Mouse (Mus musculus): ENCODE measurements around the gene Akap14. TPM values are rescaled to one million over a fixed set of nuclear protein-coding genes. Genes with fewer than 3 reads are reported as not detected.
"Not testable (repeated sequence)": the region's sequence is repeated elsewhere in the genome, so short reads cannot be mapped to it uniquely, and the experiment has no call there.

The Akap14 gene
- total RNA-seq (2015) (not detected in 2 replicates), total RNA-seq (2017) (not detected in 2 replicates)

DNA sequence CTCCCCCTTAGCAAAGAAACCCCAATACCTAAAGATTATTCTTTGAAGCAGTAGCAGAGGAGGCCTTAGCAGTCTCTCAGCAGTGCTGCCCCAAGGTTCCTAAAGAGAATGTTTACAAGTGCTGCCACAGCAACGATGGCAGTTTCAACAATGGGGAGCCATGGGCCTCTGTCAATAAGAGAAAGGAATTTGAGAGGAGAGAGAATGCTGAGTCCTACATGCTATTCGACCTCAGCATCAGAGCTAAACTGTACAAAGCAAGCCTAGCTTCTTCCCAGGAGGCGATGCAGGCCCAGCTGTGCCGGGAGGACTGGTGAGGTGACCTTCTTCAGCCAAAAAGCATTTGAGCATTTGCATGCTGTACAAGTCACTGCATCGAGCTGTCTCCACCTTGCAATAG, at the start of gene Akap14:
TSS of gene Akap14 (minus strand) at position 101 of the 400 bp plus-strand sequence.
- no peak for ATAC-seq (ENCODE audit: poor library complexity, severe bottlenecking)

DNA sequence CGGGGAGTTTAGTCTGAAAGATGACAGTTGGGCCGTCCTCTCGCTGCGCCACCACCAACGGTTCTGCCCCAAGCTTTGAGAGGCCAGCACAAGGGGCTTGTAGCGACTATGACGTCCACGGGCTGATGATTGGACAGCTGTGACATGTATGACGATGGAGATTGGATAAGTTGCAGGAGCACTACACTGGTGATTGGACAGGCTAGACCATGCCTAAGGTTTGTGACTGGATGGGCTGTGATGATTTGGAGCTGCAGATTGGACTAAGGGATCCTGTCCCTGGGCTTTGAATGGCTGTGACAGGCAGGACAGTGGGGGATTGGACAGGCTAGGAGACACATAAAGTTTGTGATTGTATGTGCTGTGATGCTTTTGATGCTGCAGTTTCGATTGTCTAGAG, 42.3 kb upstream of the Akap14 start, which contains the start of gene Gm9:
TSS of gene Gm9 (minus strand) at position 101 of the 400 bp plus-strand sequence.
- ATAC-seq (ENCODE audit: poor library complexity, severe bottlenecking): no peak

DNA sequence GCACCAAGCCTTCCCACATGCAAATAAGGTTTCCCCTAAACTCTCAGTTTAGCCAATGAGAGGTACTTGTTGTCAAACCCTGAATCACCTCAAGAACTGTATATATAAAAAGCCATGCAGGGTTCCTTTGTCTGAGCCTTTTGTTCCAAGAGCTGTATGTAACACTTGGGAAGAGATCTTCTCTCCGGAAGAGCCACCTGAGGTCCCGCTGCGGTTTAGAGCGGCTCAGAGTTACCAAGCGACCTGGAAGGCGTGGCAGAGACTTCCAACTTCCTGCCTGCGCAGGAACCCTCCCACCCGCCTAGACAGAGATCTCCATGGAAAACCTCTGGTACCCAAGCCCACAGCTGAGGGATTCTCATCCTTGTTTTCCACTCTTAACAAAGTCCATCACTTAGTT, 30.0 kb upstream of the Akap14 start:
- no peak for ATAC-seq (ENCODE audit: poor library complexity, severe bottlenecking)

DNA sequence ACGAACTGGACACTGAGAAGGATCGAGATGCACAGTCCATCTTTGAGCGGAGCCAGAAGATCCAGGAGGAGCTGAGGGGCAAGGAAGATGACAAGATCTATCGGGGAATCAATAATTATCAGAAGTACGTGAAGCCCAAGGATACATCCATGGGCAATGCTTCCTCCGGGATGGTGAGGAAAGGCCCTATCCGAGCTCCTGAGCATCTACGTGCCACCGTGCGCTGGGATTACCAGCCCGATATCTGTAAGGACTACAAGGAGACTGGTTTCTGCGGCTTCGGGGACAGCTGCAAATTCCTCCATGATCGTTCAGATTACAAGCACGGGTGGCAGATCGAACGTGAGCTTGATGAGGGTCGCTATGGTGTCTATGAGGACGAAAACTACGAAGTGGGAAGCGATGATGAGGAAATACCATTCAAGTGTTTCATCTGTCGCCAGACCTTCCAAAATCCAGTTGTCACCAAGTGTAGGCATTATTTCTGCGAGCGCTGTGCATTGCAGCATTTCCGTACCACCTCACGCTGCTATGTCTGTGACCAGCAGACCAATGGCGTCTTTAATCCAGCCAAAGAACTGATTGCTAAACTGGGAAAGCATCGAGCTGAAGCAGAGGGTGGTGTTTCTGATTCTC, 23.2 kb upstream of the Akap14 start:
- peak; percentile 63 for ATAC-seq (ENCODE audit: poor library complexity, severe bottlenecking)

DNA sequence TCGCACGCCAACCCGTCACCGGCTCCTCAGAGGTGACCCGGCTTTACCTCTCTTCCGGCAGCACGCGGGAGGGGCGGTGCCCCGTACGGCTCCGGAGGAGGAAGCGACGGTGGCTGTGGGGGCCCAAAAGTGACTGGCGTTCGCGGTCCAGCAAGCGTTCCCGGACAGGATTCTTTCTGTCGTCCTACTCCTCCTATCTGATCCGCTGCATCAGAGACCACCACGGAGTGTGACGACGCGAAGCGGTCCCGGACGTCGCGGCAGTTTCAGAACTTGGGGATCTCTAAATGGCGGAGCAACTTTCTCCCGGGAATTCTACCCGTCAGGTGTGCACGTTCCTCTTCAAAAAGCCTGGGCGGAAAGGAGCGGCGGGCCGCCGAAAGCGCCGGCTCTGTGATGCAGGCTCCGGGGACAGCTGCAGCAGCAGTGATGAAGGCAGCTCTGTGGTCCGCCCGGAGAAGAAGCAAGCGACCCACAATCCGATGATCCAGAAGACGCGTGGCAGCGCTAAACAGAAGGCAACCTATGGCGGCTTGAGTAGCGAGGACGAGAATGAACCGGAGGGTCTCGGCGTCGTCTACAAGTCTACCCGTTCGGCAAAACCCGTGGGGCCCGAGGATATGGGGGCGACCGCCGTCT, 22.6 kb upstream of the Akap14 start, which contains the start of the genes Ndufa1 and Rnf113a1:
TSS of gene Ndufa1 (minus strand) at position 59 of the 639 bp plus-strand sequence.
TSS of gene Rnf113a1 (plus strand) at position 141 of the 639 bp plus-strand sequence.
- peak; percentile 99 for ATAC-seq (ENCODE audit: poor library complexity, severe bottlenecking)

DNA sequence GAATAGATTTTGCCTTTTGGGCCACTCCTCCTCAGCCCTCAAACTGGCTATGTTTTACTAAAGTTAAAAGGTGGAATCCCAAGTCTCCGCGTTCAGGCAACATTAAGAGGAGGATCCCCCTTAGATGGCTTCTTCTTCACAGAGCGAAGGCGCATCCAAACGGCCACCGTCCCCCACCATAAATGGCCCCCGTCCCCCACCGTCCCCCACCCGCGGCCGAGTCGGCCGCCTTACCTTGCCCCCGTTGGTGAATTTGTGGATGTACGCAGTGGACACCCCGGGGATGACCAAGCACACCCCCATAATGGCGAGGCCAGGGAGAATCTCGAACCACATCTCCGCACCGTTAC, 22.1 kb upstream of the Akap14 start:
- no peak for ATAC-seq (ENCODE audit: poor library complexity, severe bottlenecking)

DNA sequence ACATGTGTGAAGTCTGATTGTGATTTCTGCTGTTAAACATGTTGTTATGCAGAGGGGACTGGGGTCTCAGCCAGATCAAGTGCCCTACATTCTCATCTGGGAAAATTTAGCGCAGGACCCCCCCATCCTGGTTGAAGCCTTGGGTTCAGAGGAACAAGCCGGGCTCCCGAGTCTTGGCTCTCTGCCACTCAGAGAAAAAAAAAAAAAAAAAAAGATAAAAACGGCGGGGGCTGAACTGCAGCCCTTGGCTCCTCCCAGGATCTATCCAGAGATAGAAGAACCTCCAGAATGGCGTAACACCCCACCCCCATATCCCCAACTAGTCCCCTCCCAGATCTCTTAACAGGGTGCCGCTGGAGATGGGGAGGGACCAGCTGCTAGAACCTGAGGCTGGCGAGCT, 15.8 kb upstream of the Akap14 start:
- not testable (repeated sequence) for ATAC-seq (ENCODE audit: poor library complexity, severe bottlenecking)

DNA sequence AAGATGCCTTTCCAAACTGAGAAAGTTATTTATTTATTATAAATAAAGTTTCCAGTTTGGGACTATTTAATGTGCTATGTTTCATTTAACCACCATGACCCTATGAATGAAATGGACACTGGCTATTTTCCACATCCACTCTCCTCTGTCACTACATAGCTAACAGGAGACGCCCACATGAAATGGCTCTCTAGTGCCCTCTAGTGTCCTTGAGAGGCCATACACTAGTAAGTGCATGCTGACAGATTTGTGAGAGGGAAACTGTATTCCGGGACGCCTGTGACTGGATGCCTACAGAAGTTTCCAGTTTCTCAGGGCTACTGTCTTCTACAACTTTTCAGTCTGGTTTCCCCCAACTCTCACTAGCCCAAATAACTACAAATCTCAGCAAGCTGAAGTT, 1.6 kb downstream of the Akap14 start:
- peak; percentile 80 for ATAC-seq (ENCODE audit: poor library complexity, severe bottlenecking)

DNA sequence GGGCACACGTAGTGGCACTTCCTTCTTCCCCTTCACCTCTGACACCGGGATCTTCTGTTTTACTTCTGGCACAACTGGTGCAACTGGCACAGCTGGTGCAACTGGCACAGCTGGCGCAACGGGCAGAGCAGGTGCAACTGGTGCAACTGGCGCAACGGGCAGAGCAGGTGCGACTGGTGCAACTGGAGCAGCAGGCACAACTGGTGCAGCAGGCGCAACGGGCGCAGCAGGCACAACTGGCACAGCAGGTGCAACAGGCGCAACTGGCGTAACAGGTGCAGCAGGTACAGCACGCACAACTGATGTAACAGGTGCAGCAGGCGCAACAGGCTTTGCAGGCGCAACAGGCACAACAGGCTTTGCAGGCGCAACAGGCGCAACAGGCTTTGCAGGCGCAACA, 5.5 kb downstream of the Akap14 start:
- no peak for ATAC-seq (ENCODE audit: poor library complexity, severe bottlenecking)

DNA sequence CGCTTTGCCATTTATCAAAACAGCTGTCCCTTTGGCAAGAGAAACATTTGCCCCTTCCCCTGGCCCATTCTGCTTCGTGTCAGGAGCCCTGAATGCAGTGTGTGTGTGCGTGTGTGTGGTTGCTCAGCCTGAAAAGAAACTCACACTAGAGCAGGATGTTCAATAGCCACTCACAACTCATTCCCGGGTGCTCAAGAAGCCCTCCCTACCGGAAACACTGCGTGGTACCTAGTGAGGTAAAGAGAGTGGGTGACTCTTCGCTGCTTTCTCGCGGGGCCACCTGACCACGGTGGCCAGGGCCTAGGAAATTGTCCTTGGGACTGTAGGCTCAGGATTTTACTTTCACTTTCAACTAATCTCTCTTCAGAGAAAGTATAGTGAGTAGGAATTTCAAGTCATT, 7.5 kb downstream of the Akap14 start:
- no peak for ATAC-seq (ENCODE audit: poor library complexity, severe bottlenecking)

DNA sequence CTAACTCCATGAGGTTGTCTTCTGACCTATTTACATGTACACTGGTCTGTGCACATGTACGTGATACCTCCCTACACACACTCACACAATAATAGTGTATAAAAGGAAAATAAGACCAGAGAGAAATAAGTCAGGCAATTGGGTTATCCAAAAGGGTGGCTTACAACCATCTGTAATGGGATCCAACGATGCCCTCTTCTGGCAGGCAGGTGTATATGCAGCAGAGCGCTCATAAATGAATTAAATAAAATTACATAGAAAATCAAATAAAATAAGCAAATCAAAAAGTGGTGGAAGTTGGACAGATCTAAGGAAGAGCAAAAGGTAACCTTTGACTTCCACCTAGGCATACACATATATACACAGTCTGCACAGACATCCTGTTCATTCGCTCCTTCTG, 10.8 kb downstream of the Akap14 start:
- ATAC-seq (ENCODE audit: poor library complexity, severe bottlenecking): no peak

DNA sequence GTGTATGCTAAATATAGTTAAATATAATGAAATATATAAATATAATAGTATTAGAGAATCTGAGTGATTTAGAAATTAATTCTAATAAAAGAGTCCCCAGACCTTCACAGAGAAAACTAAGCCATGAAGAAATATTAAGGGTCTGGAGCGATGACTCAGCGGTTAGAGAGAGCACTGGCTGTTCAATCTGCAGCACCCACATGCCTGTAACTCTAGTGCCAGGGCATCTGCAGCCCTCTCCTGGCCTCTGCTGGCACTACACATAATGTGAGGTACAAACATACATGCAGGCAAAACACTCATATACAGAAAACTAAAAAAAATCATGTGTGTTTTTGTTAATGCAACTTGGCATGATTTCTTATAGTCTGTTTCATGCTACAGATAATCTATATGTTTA, 23.7 kb downstream of the Akap14 start:
- peak; percentile 60; the same call in 1 of the 2 replicates for ATAC-seq (ENCODE audit: poor library complexity, severe bottlenecking)

DNA sequence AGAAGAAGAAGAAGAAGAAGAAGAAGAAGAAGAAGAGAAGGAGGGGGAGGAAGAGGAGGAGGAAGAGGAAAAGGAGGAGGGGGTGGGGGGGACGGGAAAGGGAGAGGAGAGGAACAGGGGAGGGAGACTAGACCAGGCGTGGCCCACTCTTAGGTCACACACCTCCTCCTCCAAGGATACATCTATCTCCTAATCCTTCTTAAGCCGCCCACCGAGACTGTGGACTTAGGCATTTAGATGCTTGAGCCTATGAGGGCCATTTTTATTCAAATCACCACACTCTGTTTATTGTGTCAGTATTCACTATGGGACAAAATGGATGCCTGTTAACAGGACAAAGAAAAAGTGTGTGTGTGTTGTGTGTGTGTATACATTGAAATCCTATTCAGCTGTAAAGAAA, 24.1 kb downstream of the Akap14 start:
- not testable (repeated sequence) for ATAC-seq (ENCODE audit: poor library complexity, severe bottlenecking)

DNA sequence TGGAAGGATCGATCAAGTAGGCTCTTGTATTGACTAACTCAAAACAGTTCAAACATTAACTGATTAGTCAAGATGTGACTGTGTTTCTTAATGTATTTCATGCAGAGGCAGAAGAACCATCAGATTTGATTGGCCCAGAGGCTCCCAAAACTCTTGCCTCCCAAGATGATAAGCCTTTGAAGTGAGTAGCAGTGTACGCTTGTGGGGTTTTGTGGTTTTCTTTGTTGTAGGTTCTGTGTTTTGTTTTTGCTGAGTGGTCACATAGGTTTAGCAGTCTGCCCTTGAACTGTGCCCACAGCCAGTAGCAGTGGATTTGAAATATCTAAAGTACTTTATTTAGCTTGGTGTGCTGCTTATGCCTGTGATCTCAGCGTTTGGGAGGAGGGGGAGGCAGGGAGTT, 26.9 kb downstream of the Akap14 start:
- no peak for ATAC-seq (ENCODE audit: poor library complexity, severe bottlenecking)

DNA sequence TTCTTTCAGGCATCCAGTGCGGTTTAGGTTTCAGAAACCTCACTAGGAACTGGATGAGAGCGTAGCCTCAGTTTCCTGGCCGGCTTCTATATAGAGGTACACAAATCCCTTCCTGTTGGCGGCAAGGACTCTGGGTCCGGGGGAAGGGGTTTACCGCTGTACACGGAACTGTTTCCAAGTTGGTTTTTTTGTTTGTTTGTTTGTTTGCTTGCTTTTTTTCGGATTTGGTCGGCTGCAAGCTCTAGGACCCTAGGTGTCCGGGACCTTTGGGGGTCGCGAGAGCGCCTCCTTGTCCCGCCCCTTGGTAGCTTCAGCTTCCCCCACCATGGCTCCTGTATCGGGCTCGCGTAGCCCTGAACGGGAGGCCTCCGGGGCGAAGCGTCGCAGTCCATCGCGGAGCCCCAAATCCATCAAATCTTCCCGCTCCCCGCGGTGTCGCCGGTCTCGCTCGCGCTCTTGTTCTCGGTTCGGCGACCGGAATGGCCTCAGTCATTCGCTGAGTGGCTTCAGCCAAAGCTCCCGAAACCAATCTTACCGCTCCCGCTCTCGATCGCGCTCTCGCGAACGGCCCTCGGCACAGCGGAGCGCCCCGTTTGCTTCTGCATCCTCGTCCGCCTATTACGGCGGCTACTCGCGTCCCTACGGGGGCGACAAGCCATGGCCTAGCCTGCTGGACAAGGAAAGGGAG, 41.8 kb downstream of the Akap14 start, which contains the start of gene Nkap:
TSS of gene Nkap (plus strand) at position 125 of the 688 bp plus-strand sequence.
- peak; percentile 99 for ATAC-seq (ENCODE audit: poor library complexity, severe bottlenecking)

DNA sequence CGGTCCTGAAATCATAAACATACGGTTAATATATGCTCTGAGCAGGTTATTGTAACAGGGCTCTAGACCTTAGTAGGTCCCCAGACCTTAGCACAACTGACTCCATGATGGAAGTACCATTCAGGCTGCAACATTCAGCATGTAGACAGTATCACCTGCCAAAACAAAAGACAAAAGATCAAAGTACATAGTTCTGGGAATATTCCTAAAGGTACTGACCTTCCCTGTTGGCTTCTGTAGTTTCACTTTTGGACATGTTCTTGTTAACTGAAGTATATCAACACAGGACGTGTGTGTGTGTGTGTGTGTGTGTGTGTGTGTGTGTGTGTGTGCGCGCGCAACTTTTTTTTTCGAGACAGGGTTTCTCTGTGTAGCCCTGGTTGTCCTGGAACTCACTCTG, 43.1 kb downstream of the Akap14 start:
- ATAC-seq (ENCODE audit: poor library complexity, severe bottlenecking): no peak

DNA sequence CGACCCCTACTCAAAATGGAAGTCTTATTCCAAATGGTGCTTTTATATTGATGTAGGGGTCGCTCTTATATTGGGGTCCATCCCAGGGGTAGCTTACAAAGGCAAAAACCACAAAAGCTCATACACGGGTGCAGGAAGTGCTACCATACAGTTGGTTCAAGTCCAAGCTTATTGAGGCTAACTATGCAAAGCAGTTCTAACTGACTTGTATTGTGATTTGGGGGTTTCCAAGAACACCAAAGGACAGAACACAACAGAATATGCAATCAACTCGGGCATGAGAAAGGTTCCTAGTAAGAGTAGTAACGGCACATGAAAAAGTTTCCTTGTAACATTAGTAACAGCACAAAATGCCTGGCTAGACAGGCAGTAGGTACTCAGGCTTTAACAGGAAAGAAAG, 48.4 kb downstream of the Akap14 start:
- no peak for ATAC-seq (ENCODE audit: poor library complexity, severe bottlenecking)

DNA sequence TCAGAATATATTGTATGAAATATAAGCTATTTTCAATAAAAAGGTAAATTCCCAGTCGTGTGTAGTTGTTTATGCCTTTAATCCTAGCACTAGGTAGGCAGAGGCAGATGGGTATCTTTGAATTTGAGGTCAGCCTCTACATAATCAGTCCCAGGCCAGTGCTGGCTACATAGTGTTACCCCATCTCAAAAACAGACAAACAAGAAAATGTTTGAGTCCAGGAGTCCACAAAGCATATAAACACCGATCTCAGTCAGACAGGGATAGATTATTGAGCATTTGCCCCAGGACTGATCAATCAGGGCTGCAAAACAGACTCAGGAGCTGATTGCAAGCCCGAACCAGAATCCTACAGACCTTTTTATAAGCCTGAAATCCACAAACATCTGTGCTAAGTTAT, 49.1 kb downstream of the Akap14 start:
- ATAC-seq (ENCODE audit: poor library complexity, severe bottlenecking): no peak

DNA sequence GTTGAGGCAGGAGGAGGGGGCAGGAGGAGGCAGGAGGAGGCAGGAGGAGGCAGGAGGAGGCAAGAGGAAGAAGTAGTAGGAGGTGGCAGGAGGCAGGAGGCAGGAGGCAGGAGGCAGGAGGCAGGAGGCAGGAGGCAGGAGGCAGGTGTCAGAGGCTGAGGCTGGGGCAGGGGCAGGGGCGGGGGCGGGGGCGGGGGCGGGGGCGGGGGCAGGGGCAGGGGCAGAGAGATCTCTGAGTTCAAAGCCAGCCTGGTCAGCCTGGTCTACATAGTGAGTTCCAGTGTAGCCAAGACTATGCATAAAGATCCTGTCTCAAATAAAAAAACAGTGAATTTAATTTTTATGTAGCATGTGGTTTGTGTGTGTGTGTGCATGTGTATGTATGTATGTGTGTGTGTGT, 51.6 kb downstream of the Akap14 start:
- no peak for ATAC-seq (ENCODE audit: poor library complexity, severe bottlenecking)

DNA sequence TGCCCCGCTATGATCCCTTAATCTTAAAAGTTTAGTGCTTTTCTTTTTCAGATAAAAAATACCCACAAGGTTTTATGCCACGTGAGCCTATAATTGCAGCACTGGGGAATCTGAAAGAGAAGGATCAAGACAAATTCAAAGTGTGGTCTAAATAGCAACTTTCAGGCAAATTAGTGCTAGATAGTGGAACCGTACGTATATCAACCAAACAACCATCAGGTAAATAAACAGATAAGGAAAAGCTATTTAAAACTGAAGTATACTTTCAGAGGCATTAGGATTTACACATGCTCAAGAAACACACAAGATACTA, 57.8 kb downstream of the Akap14 start:
- no peak for ATAC-seq (ENCODE audit: poor library complexity, severe bottlenecking)

DNA sequence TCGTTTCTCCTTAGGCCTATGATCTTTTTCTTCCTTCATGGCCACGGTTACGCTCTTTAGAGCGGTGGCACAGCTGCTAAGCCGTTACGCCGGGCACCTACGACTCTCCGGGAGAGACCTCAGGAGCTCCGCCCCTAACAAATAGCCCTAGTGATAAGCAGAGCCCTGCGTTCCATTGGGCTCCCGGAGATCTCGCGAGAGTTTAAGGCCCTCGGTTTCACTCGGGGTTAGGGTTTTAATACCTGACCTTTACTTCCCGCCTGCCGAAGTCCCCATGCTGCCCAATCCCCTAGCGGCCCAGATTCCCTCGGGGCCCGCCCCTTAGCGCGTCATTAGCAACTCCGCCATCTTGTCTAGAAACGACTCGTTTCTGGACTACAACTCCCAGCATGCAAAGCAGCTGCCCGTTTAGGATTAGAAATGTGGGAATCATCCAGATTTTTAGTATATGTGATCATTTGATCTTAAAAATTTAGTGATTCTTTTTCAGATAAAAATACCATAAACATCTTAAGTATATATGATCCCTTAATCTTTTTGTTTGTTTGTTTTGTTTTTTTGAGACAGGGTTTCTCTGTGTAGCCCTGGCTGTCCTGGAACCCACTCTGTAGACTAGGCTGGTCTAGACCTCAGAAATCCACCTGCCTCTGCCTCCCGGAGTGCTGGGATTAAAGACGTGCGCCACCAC, 58.3 kb downstream of the Akap14 start, which contains the start of gene Upf3b:
TSS of gene Upf3b (minus strand) at position 130 of the 688 bp plus-strand sequence.
- ATAC-seq (ENCODE audit: poor library complexity, severe bottlenecking): peak; percentile 98

All from megakaryocyte, adult 5-6 weeks (primary cell).